Mouse (Mus musculus): ENCODE measurements around the gene Acadl.

DNA sequence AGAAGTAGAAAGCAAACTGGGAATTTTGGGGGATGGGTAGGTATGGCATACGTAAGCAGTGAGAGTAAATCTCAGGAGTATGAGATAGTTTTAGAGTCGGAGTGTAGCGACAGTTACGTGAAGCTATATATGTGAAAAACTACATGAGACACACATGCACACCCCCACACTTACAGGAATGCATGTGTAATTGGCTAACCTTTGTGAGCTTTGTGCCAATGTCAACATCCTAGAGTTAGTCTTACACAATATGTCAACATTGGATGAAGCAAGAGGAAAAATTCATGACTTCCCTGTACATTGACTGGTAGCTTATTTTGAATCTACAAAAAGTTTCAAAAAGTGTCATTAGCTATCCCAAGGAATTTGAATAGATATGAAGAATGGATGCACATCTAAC is 37.9 kb upstream of the Acadl start:
- TF ChIP-seq CTCF (IDR thresholded peaks at IDR 0.05; ENCODE audit: low read depth, low read length), result no peak
- TF ChIP-seq GATA1 (IDR thresholded peaks at IDR 0.05; ENCODE audit: borderline replicate concordance, low read length), result no peak
- TF ChIP-seq POLR2AphosphoS5 (IDR thresholded peaks at IDR 0.05; ENCODE audit: insufficient replicate concordance, low read depth, low read length), result no peak
- TF ChIP-seq TAL1 (conservative IDR thresholded peaks at IDR 0.05; ENCODE audit: low read depth, low read length), result no peak

Measured in G1E (cell line).